In genomic region chr2:128696426-128696825, GRCm38 (mm10) we compare ENCODE assay signal across 32 mouse cellular contexts. TPM values are rescaled to one million over a fixed set of nuclear protein-coding genes. Genes with fewer than 3 reads are reported as not detected.
DNase-seq lines count a peak whose midpoint lies in the region; ATAC-seq and TF ChIP-seq lines count a peak whose summit lies in the region.
"Had no signal": no experiment of that assay in that cellular context is flagged by ENCODE, and none has a peak within 500 bp of the region (broad histone marks: within the 10 kb centered on the region; RNA-seq: fewer than 3 reads in every experiment).

No protein-coding gene starts in this region.

- WGBS in intestine, postnatal 0 days, result 41% methylated on average over 3 of the region's 3 CpGs
- WGBS in stomach, postnatal 0 days, result 62% methylated on average over 3 of the region's 3 CpGs
- WGBS in forebrain, embryonic 13.5 days, result 82% methylated on average over 3 of the region's 3 CpGs

- ATAC-seq in intestine, postnatal 0 days, result peak; percentile 72
- ATAC-seq in stomach, postnatal 0 days (ENCODE audit: low FRiP score, low TSS enrichment), result peak; percentile 49; the same call in 1 of the 2 replicates
- ATAC-seq in forebrain, embryonic 13.5 days, result no peak
- ATAC-seq: activated CD4-positive, CD25-positive, alpha-beta regulatory T cell, adult 4 months; midbrain, embryonic 16.5 days had no signal

- H3K36me3 ChIP-seq in intestine, postnatal 0 days (ENCODE audit: control insufficient read depth, insufficient read depth), result no peaks in the 10 kb centered on the region
- H3K36me3 ChIP-seq in stomach, postnatal 0 days (ENCODE audit: control insufficient read depth, insufficient read depth, low read length), result no peaks in the 10 kb centered on the region
- no peaks in the 10 kb centered on the region for H3K36me3 ChIP-seq in forebrain, embryonic 13.5 days (ENCODE audit: poor library complexity, severe bottlenecking)
- H3K36me3 ChIP-seq: embryonic facial prominence, embryonic 15.5 days; forebrain, embryonic 12.5 days; limb, embryonic 15.5 days; neural tube, embryonic 12.5 days; stomach, embryonic 15.5 days had no signal

- no peaks in the 10 kb centered on the region for H3K27me3 ChIP-seq in intestine, postnatal 0 days (replicated peaks; ENCODE audit: control insufficient read depth, insufficient read depth, low read length)
- H3K27me3 ChIP-seq in stomach, postnatal 0 days (ENCODE audit: control insufficient read depth, insufficient read depth, low read length), result no peaks in the 10 kb centered on the region
- H3K27me3 ChIP-seq in forebrain, embryonic 13.5 days, result peaks cover 22% of the 10 kb centered on the region; the same call in 1 of the 2 replicates
- H3K27me3 ChIP-seq: CH12.LX; embryonic facial prominence, embryonic 15.5 days; limb, embryonic 15.5 days; neural tube, embryonic 12.5 days; stomach, embryonic 15.5 days had no signal

- 0 out of 2 replicates have a peak, but pooled peaks cover 6% of the 10 kb centered on the region for H3K4me1 ChIP-seq in intestine, postnatal 0 days (replicated peaks; ENCODE audit: control insufficient read depth, insufficient read depth, low read length)
- H3K4me1 ChIP-seq in stomach, postnatal 0 days (replicated peaks; ENCODE audit: control insufficient read depth, insufficient read depth), result no peaks in the 10 kb centered on the region
- peaks cover 19% of the 10 kb centered on the region for H3K4me1 ChIP-seq in forebrain, embryonic 13.5 days
- H3K4me1 ChIP-seq: stomach, embryonic 15.5 days had no signal

- TF ChIP-seq CTCF in intestine, postnatal 0 days (IDR thresholded peaks at IDR 0.05; ENCODE audit: low read depth), result no peak
- no peak for TF ChIP-seq CTCF in stomach, postnatal 0 days (IDR thresholded peaks at IDR 0.05; ENCODE audit: low read depth)

- intact Hi-C loops in heart, postnatal 14 days (cut with DNase I), result loop anchor here (10.0 kb wide), 1 partner anchor 238 kb away; no protein-coding TSS in a partner anchor

- H3K9ac ChIP-seq in intestine, postnatal 0 days (ENCODE audit: low read depth, low read length), result no peak overlapping the region
- H3K9ac ChIP-seq in stomach, postnatal 0 days (ENCODE audit: low read length), result no peak overlapping the region
- H3K9ac ChIP-seq in forebrain, embryonic 13.5 days, result no peak overlapping the region
- H3K9ac ChIP-seq: embryonic facial prominence, embryonic 15.5 days; forebrain, embryonic 12.5 days; hindbrain, embryonic 14.5 days; limb, embryonic 15.5 days; liver, embryonic 14.5 days; neural tube, embryonic 12.5 days; stomach, embryonic 15.5 days had no signal

- TF ChIP-seq EP300 in stomach, postnatal 0 days (optimal IDR thresholded peaks at IDR 0.05), result no peak

- H3K4me3 ChIP-seq in intestine, postnatal 0 days (ENCODE audit: low read depth, low read length), result no peak overlapping the region
- no peak overlapping the region for H3K4me3 ChIP-seq in stomach, postnatal 0 days (ENCODE audit: low read depth, low read length)
- no peak overlapping the region for H3K4me3 ChIP-seq in forebrain, embryonic 13.5 days
- H3K4me3 ChIP-seq: embryonic facial prominence, embryonic 10.5 days; embryonic facial prominence, embryonic 15.5 days; forebrain, embryonic 12.5 days; limb, embryonic 10.5 days; limb, embryonic 15.5 days; neural tube, embryonic 12.5 days; stomach, embryonic 15.5 days had no signal

- peak; percentile 75 for DNase-seq in heart, adult 11 months
- DNase-seq in heart, postnatal 14 days, result no peak
- DNase-seq in kidney, adult 8-10 months, result peak; percentile 61 to 86
- DNase-seq in kidney, postnatal 10 days, result no peak
- no peak for DNase-seq in stomach, postnatal 0 days (ENCODE audit: low spot score)
- DNase-seq in adrenal gland, postnatal 4 days (ENCODE audit: low spot score in 2 of 2), result no peak
- DNase-seq: adrenal gland, adult 2 months; adrenal gland, postnatal 36 days; cerebellum, adult 2 months; cerebellum, postnatal 14 days; gastrocnemius, postnatal 10 days; layer of hippocampus, adult 9-11 months; lung, adult 2 months; lung, postnatal 10 days; thymus, postnatal 14 days had no signal

- H3K4me2 ChIP-seq in intestine, postnatal 0 days (replicated peaks; ENCODE audit: low read depth), result no peak overlapping the region
- H3K4me2 ChIP-seq in stomach, postnatal 0 days (replicated peaks; ENCODE audit: low read depth), result no peak overlapping the region
- H3K4me2 ChIP-seq in forebrain, embryonic 13.5 days, result no peak overlapping the region
- H3K4me2 ChIP-seq: embryonic facial prominence, embryonic 15.5 days; forebrain, embryonic 12.5 days; heart, embryonic 11.5 days; hindbrain, embryonic 14.5 days; limb, embryonic 15.5 days; neural tube, embryonic 12.5 days; stomach, embryonic 15.5 days had no signal

- no peaks in the 10 kb centered on the region for H3K9me3 ChIP-seq in intestine, postnatal 0 days (ENCODE audit: control insufficient read depth)
- no peaks in the 10 kb centered on the region for H3K9me3 ChIP-seq in stomach, postnatal 0 days (ENCODE audit: control insufficient read depth, low read length)
- H3K9me3 ChIP-seq in forebrain, embryonic 13.5 days (replicated peaks), result no peaks in the 10 kb centered on the region
- H3K9me3 ChIP-seq: embryonic facial prominence, embryonic 10.5 days; embryonic facial prominence, embryonic 15.5 days; forebrain, embryonic 12.5 days; limb, embryonic 10.5 days; limb, embryonic 15.5 days; neural tube, embryonic 12.5 days; stomach, embryonic 15.5 days had no signal

- H3K27ac ChIP-seq in intestine, postnatal 0 days (ENCODE audit: low read depth, low read length), result peak overlapping the region; percentile 41; the same call in 1 of the 2 replicates
- no peak overlapping the region for H3K27ac ChIP-seq in stomach, postnatal 0 days (replicated peaks)
- H3K27ac ChIP-seq in forebrain, embryonic 13.5 days, result no peak overlapping the region
- H3K27ac ChIP-seq: embryonic facial prominence, embryonic 10.5 days; embryonic facial prominence, embryonic 15.5 days; forebrain, embryonic 12.5 days; hindbrain, embryonic 14.5 days; limb, embryonic 10.5 days; limb, embryonic 15.5 days; liver, embryonic 14.5 days; macrophage; neural tube, embryonic 12.5 days; stomach, embryonic 15.5 days had no signal

RNA-seq across cellular contexts. Expression of gene Mertk, which starts 2.3 kb away (rescaled TPM):
- 1 to 10 TPM; 6.5 to 8.0 TPM for total RNA-seq in heart, postnatal 14 days (2021)
- polyA plus RNA-seq in intestine, postnatal 0 days (2015; fragmentation: Nextera tagmentation; extraction: Ambion mirVana), result 16.2 and 16.8 TPM in 2 replicates
- polyA plus RNA-seq in stomach, postnatal 0 days (2015; fragmentation: Nextera tagmentation; extraction: Ambion mirVana), result 1.4 and 1.6 TPM in 2 replicates
- total RNA-seq in adrenal gland, postnatal 4 days (2021), result 10 to 100 TPM; 15.5 to 16.8 TPM
- polyA plus RNA-seq in forebrain, embryonic 13.5 days (2015; fragmentation: Nextera tagmentation; extraction: Ambion mirVana), result 0.56 and 0.88 TPM in 2 replicates
- total RNA-seq: granulocyte monocyte progenitor cell, adult 5-6 weeks had no signal
- polyA plus RNA-seq: activated CD4-positive, CD25-positive, alpha-beta regulatory T cell, adult 4 months had no signal

RNA-seq across cellular contexts. Expression of gene Anapc1, which starts 9.2 kb away (rescaled TPM):
- 10 to 100 TPM; 50.6 to 51.0 TPM for total RNA-seq in heart, postnatal 14 days (2021)
- 14.0 and 15.6 TPM in 2 replicates for polyA plus RNA-seq in intestine, postnatal 0 days (2015; fragmentation: Nextera tagmentation; extraction: Ambion mirVana)
- polyA plus RNA-seq in stomach, postnatal 0 days (2015; fragmentation: Nextera tagmentation; extraction: Ambion mirVana), result 12.0 and 13.3 TPM in 2 replicates
- 100 to 1,000 TPM in 1 of 2 experiments, 10 to 100 TPM in 1; 96.7 to 103 TPM for total RNA-seq in adrenal gland, postnatal 4 days (2021)
- polyA plus RNA-seq in forebrain, embryonic 13.5 days (2015; fragmentation: Nextera tagmentation; extraction: Ambion mirVana), result 57.5 and 65.6 TPM in 2 replicates

Comparison
In these comparisons a context has a peak if more than half of its experiments do, and no peak if none do; other contexts are left out.
1. DNase-seq: peak in heart, adult 11 months (single experiment) and kidney, adult 8-10 months (2 of 2); none in heart, postnatal 14 days (0 of 2), kidney, postnatal 10 days (single experiment), stomach, postnatal 0 days (single experiment) and adrenal gland, postnatal 4 days (0 of 2).